Mouse (Mus musculus) CH12.LX (cell line): ENCODE results near the gene Mettl16.

Experiments
- IRF4 ChIP-seq: IDR thresholded peaks from 2 replicates; pipeline ENCODE4 v1.6.1; 2014; ENCODE audit warnings: low read depth, mild to moderate bottlenecking, inconsistent platforms, low read length, improper control_type of control experiment
- MXI1 ChIP-seq: IDR thresholded peaks from 2 replicates; pipeline ENCODE4 v1.6.1; 2011; ENCODE audit warnings: mild to moderate bottlenecking, low read depth, low read length, improper control_type of control experiment

GRCm38 (mm10) chr11:74748022-74748421 is 22.6 kb upstream of the Mettl16 start:
- TF ChIP-seq IRF4 (no peak), MXI1 (no peak)
